In the genomic region with DNA sequence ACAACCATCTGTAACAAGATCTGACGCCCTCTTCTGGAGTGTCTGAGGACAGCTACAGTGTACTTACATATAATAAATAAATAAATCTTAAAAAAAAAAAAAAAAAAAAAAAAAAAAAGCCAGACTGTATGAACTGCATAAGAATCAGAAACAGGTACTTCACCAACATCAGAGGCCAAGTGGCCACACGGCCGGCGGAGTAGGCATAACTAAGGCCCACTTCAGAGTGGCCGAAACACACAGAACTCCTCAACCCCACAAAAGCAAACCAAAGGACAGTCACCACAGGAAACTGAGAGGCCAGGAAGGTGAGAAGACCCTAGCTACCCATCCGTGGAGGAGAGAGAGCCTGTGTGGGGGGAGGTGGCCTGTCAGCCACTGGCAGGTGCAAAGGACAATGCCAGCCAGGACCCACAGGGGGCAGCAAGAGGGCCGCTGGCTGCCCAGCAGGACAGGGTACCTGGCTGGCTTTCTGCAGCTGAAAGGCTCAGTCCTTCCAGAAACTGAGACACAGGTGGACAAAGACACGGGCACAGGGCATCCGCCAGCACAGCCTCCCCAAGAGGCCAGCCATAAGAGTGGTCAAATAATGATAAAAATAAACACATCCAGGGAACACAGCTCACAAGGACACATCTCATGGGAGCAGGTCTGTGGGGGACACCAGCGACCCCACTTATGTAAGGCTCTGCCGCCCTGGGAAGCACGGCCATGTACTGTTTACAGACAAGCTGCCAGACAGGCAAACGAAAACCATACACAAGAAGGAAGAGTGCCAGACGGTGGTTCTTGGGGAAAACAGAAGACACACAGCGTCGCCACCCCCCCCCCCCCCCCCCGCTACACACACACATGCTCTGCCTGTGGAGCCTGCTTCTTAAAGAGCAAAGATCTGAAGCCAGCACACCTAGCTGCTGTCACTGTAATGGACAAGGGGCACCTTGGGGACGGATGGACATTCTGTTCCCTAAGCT, we compare ENCODE assay signal across 9 mouse cellular contexts. TPM values are rescaled to one million over a fixed set of nuclear protein-coding genes. Genes with fewer than 3 reads are reported as not detected.
A peak's percentile ranks its signal among the peaks of the same experiment; 100 is the strongest.
DNase-seq lines count a peak whose midpoint lies in the region; ATAC-seq lines count a peak whose summit lies in the region.
"Had no signal": no experiment of that assay in that cellular context is flagged by ENCODE, and none has a peak within 500 bp of the region (broad histone marks: within the 10 kb centered on the region; RNA-seq: fewer than 3 reads in every experiment).

No protein-coding gene starts in this region.

- H3K27me3 ChIP-seq in neural tube, embryonic 12.5 days (replicated peaks), result no peaks in the 10 kb centered on the region
- no peaks in the 10 kb centered on the region for H3K27me3 ChIP-seq in hindbrain, embryonic 14.5 days (ENCODE audit: control insufficient read depth, insufficient read depth, low read length)
- H3K27me3 ChIP-seq: limb, embryonic 15.5 days had no signal

- peaks cover 76% of the 10 kb centered on the region for H3K4me1 ChIP-seq in neural tube, embryonic 12.5 days
- peaks cover 35% of the 10 kb centered on the region for H3K4me1 ChIP-seq in hindbrain, embryonic 14.5 days (replicated peaks; ENCODE audit: control insufficient read depth, insufficient read depth, low read length)

- H3K27ac ChIP-seq in neural tube, embryonic 12.5 days, result peak overlapping the region; percentile 37; the same call in 1 of the 2 replicates
- peak overlapping the region; percentile 33 for H3K27ac ChIP-seq in hindbrain, embryonic 14.5 days
- H3K27ac ChIP-seq: limb, embryonic 15.5 days had no signal

- no peak overlapping the region for H3K9ac ChIP-seq in neural tube, embryonic 12.5 days
- H3K9ac ChIP-seq in hindbrain, embryonic 14.5 days, result no peak overlapping the region
- H3K9ac ChIP-seq: limb, embryonic 15.5 days had no signal

- no peak for ATAC-seq in neural tube, embryonic 12.5 days (ENCODE audit: low FRiP score, low read depth)
- no peak for ATAC-seq in hindbrain, embryonic 14.5 days (ENCODE audit: low FRiP score)

- WGBS in neural tube, embryonic 12.5 days, result 66% methylated on average over 16 of the region's 18 CpGs
- WGBS in hindbrain, embryonic 14.5 days, result 53% methylated on average over 16 of the region's 18 CpGs

- DNase-seq in neural tube, embryonic 10.5 days (ENCODE audit: extremely low spot score, low spot score), result no peak
- DNase-seq in cerebellum, postnatal 14 days, result peak; percentile 79 to 86
- no peak for DNase-seq in hindbrain, embryonic 14.5 days (ENCODE audit: low spot score)
- peak; percentile 80 for DNase-seq in lung, postnatal 36 days
- DNase-seq in thymus, postnatal 4 days, result peak; percentile 79
- no peak for DNase-seq in urinary bladder, postnatal 10 days (ENCODE audit: low spot score)
- no peak for DNase-seq in left cerebral cortex, postnatal 25 days (ENCODE audit: low spot score in 2 of 2)

- 0 out of 2 replicates have a peak, but pooled peaks cover 3% of the 10 kb centered on the region for H3K36me3 ChIP-seq in neural tube, embryonic 12.5 days
- H3K36me3 ChIP-seq in hindbrain, embryonic 14.5 days (replicated peaks; ENCODE audit: control insufficient read depth, insufficient read depth), result no peaks in the 10 kb centered on the region
- H3K36me3 ChIP-seq: limb, embryonic 15.5 days had no signal

- intact Hi-C loops in left cerebral cortex, postnatal 25 days (cut with DNase I), result no loop called here

- H3K9me3 ChIP-seq in neural tube, embryonic 12.5 days, result peaks cover 7% of the 10 kb centered on the region; the same call in 1 of the 2 replicates
- H3K9me3 ChIP-seq in hindbrain, embryonic 14.5 days (ENCODE audit: control insufficient read depth, low read length), result no peaks in the 10 kb centered on the region
- H3K9me3 ChIP-seq: limb, embryonic 15.5 days had no signal

- no peak overlapping the region; the same call in 1 of the 2 replicates for H3K4me2 ChIP-seq in neural tube, embryonic 12.5 days (replicated peaks)
- no peak overlapping the region for H3K4me2 ChIP-seq in hindbrain, embryonic 14.5 days (replicated peaks)
- H3K4me2 ChIP-seq: limb, embryonic 15.5 days had no signal

- no peak overlapping the region for H3K4me3 ChIP-seq in neural tube, embryonic 12.5 days
- no peak overlapping the region for H3K4me3 ChIP-seq in hindbrain, embryonic 14.5 days (replicated peaks; ENCODE audit: low read length)
- H3K4me3 ChIP-seq: limb, embryonic 15.5 days had no signal

RNA-seq across cellular contexts. Expression of gene Ccdc85c, which starts 44.1 kb away (rescaled TPM):
- polyA plus RNA-seq in neural tube, embryonic 12.5 days (2016; fragmentation: Nextera tagmentation; extraction: Ambion mirVana), result 14.5 and 20.4 TPM in 2 replicates
- 13.9 and 16.5 TPM in 2 replicates for polyA plus RNA-seq in hindbrain, embryonic 14.5 days (2014; fragmentation: Nextera tagmentation; extraction: Ambion mirVana)
- total RNA-seq in left cerebral cortex, postnatal 25 days (2021), result 10 to 100 TPM; 74.7 to 76.9 TPM

RNA-seq across cellular contexts. Expression of gene Ccnk, which starts 51.7 kb away (rescaled TPM):
- 3.2 and 3.8 TPM in 2 replicates for polyA plus RNA-seq in neural tube, embryonic 12.5 days (2016; fragmentation: Nextera tagmentation; extraction: Ambion mirVana)
- 4.4 and 5.6 TPM in 2 replicates for polyA plus RNA-seq in hindbrain, embryonic 14.5 days (2014; fragmentation: Nextera tagmentation; extraction: Ambion mirVana)
- total RNA-seq in left cerebral cortex, postnatal 25 days (2021), result 10 to 100 TPM; 28.8 to 29.6 TPM

RNA-seq across cellular contexts. Expression of gene Setd3, which starts 52.0 kb away (rescaled TPM):
- 104 and 114 TPM in 2 replicates for polyA plus RNA-seq in neural tube, embryonic 12.5 days (2016; fragmentation: Nextera tagmentation; extraction: Ambion mirVana)
- 86.7 and 89.8 TPM in 2 replicates for polyA plus RNA-seq in hindbrain, embryonic 14.5 days (2014; fragmentation: Nextera tagmentation; extraction: Ambion mirVana)
- 100 to 1,000 TPM; 151 to 157 TPM for total RNA-seq in left cerebral cortex, postnatal 25 days (2021)

Comparison
In these comparisons a context has a peak if more than half of its experiments do, and no peak if none do; other contexts are left out.
1. DNase-seq: peak in cerebellum, postnatal 14 days (2 of 2), lung, postnatal 36 days (single experiment) and thymus, postnatal 4 days (single experiment); none in neural tube, embryonic 10.5 days (single experiment), hindbrain, embryonic 14.5 days (single experiment), urinary bladder, postnatal 10 days (single experiment) and left cerebral cortex, postnatal 25 days (0 of 2).